Mouse (Mus musculus) embryonic facial prominence, embryonic 14.5 days (tissue): ENCODE measurements around the gene Ccdc181. TPM values are rescaled to one million over a fixed set of nuclear protein-coding genes. Genes with fewer than 3 reads are reported as not detected.

Source experiments
- ATAC-seq: fragments of 200-750 bp; cut with Nextera tagmentation; 2 replicates; pipeline ENCODE4 v1.8.0; 2017; ENCODE audit warnings: low read depth, moderate number of reproducible peaks, moderate TSS enrichment
- DNase-seq: peaks from one replicate; pipeline ENCODE4 v3.0.0-alpha.2; 2015; ENCODE audit warnings: low spot score
- H3K27ac ChIP-seq: fragments of 300-500 bp; sonication (generic); replicated peaks from 2 replicates; pipeline ENCODE4 v1.5.1; 2014; ENCODE audit warnings: low read depth, mild to moderate bottlenecking, low read length, moderate library complexity
- H3K27me3 ChIP-seq: fragments of 300-500 bp; sonication (generic); replicated peaks from 2 replicates; pipeline ENCODE4 v1.6.1; 2014; ENCODE audit warnings: low read length; ENCODE audit not compliant: control insufficient read depth, insufficient read depth
- H3K36me3 ChIP-seq: fragments of 300-500 bp; sonication (generic); 2 replicates; pipeline ENCODE4 v1.6.1; 2014; ENCODE audit warnings: low read length, mixed read lengths; ENCODE audit not compliant: control insufficient read depth, insufficient read depth
- H3K4me1 ChIP-seq: fragments of 300-500 bp; sonication (generic); 2 replicates; pipeline ENCODE4 v1.6.1; 2014; ENCODE audit warnings: antibody characterized with exemption, low read length; ENCODE audit not compliant: control insufficient read depth, insufficient read depth
- H3K4me2 ChIP-seq: fragments of 300-500 bp; sonication (generic); 2 replicates; pipeline ENCODE4 v1.6.1; 2014; ENCODE audit warnings: low read depth, mild to moderate bottlenecking, low read length, moderate library complexity, mixed read lengths
- H3K4me3 ChIP-seq: fragments of 300-500 bp; sonication (generic); 2 replicates; pipeline ENCODE4 v1.5.1; 2014; ENCODE audit warnings: low read depth, mild to moderate bottlenecking, low read length
- H3K9ac ChIP-seq: fragments of 300-500 bp; sonication (generic); 2 replicates; pipeline ENCODE4 v1.6.1; 2014; ENCODE audit warnings: low read depth, mild to moderate bottlenecking, low read length, moderate library complexity, mixed read lengths
- H3K9me3 ChIP-seq: fragments of 300-500 bp; sonication (generic); 2 replicates; pipeline ENCODE4 v1.6.1; 2016; ENCODE audit warnings: low read length; ENCODE audit not compliant: control insufficient read depth
- WGBS: fragments of 180-500 bp; shearing (Covaris S2); extraction: QIAGEN DNeasy Blood & Tissue Kit; methylation state at CpG from one replicate; pipeline ENCODE4 v1.1.7; 2014; 5-methylcytosine and 5-hydroxymethylcytosine counted together
- polyA plus RNA-seq: library from polyadenylated mRNA; unstranded; fragments of >200 nt; fragmentation: Nextera tagmentation; extraction: Ambion mirVana; gene quantifications from 2 replicates; pipeline ENCODE4 v1.2.1, GENCODE M21; 2014

Ccdc181 gene
- polyA plus RNA-seq, 1 experiment from 2014 or later = 9.8 TPM

GRCm38 (mm10) chr1:164248465-164249331 lies 26.7 kb upstream of the Ccdc181 start, which contains the start of gene Slc19a2:
Slc19a2 (plus strand) TSS chr1:164249046.
- H3K4me3 ChIP-seq = peak within 1 kb of the TSS; percentile 75
- DNase-seq (peak; percentile 98), ATAC-seq (peak; percentile 95)
- no peaks in the 10 kb centered on the region for H3K9me3 ChIP-seq
- peak within 1 kb of the TSS; percentile 67 for H3K9ac ChIP-seq
- H3K4me2 ChIP-seq = peak within 1 kb of the TSS; percentile 85
- no peaks in the 10 kb centered on the region for H3K27me3 ChIP-seq
- no peaks in the 10 kb centered on the region for H3K36me3 ChIP-seq
- WGBS = under 1% methylated on average over 29 of the region's 79 CpGs
- peaks cover 16% of the 10 kb centered on the region for H3K4me1 ChIP-seq
- H3K27ac ChIP-seq = peak within 1 kb of the TSS; percentile 39; the same call in 1 of the 2 replicates

- Histone ChIP-seq H3K4me1 (peaks cover 16% of the 10 kb centered on the region), H3K9ac (peak overlapping the region; percentile 67), H3K4me3 (peak overlapping the region; percentile 75), H3K36me3 (no peaks in the 10 kb centered on the region), H3K9me3 (no peaks in the 10 kb centered on the region), H3K27ac (no peak overlapping the region; the same call in 1 of the 2 replicates), H3K4me2 (peak overlapping the region; percentile 85), H3K27me3 (no peaks in the 10 kb centered on the region)
- ATAC-seq (peak; percentile 37; the same call in 1 of the 2 replicates), DNase-seq (peak; percentile 44)
- 0% methylated on average over 21 of the region's 33 CpGs for WGBS
These were observed 26.1 kb upstream of the Ccdc181 start for GRCm38 (mm10) chr1:164249332-164249711.

- 37% methylated on average over 8 of the region's 8 CpGs for WGBS
- Histone ChIP-seq H3K4me2 (peak overlapping the region; percentile 85), H3K4me1 (peaks cover 16% of the 10 kb centered on the region), H3K9ac (peak overlapping the region; percentile 67; the same call in 1 of the 2 replicates), H3K36me3 (no peaks in the 10 kb centered on the region), H3K27me3 (no peaks in the 10 kb centered on the region), H3K9me3 (no peaks in the 10 kb centered on the region), H3K4me3 (peak overlapping the region; percentile 75), H3K27ac (no peak overlapping the region)
- DNase-seq (peak; percentile 31), ATAC-seq (no peak)
These were observed 24.8 kb upstream of the Ccdc181 start for GRCm38 (mm10) chr1:164250391-164251150.

GRCm38 (mm10) chr1:164251438-164251837 lies 23.9 kb upstream of the Ccdc181 start:
- Histone ChIP-seq H3K4me1 (peaks cover 16% of the 10 kb centered on the region), H3K9ac (no peak overlapping the region), H3K36me3 (no peaks in the 10 kb centered on the region), H3K4me2 (no peak overlapping the region), H3K9me3 (no peaks in the 10 kb centered on the region), H3K4me3 (no peak overlapping the region), H3K27me3 (no peaks in the 10 kb centered on the region), H3K27ac (no peak overlapping the region)
- ATAC-seq (no peak), DNase-seq (no peak)
- WGBS = 87% methylated on average over 1 of the region's 1 CpGs

- no peak for DNase-seq
- H3K27ac ChIP-seq = no peak overlapping the region
- H3K4me1 ChIP-seq = peaks cover 16% of the 10 kb centered on the region
- H3K4me2 ChIP-seq = no peak overlapping the region
- H3K36me3 ChIP-seq = peaks cover 8% of the 10 kb centered on the region; the same call in 1 of the 2 replicates
- no peaks in the 10 kb centered on the region for H3K27me3 ChIP-seq
- no peak overlapping the region for H3K4me3 ChIP-seq
- WGBS = 75% methylated on average over 5 of the region's 5 CpGs
- H3K9ac ChIP-seq = no peak overlapping the region
- ATAC-seq = no peak
- H3K9me3 ChIP-seq = no peaks in the 10 kb centered on the region
These were observed 22.8 kb upstream of the Ccdc181 start for GRCm38 (mm10) chr1:164252551-164252950.

GRCm38 (mm10) chr1:164254836-164255235 lies 20.5 kb upstream of the Ccdc181 start:
- Histone ChIP-seq H3K36me3 (peaks cover 8% of the 10 kb centered on the region; the same call in 1 of the 2 replicates), H3K4me2 (no peak overlapping the region), H3K27ac (no peak overlapping the region), H3K9me3 (no peaks in the 10 kb centered on the region), H3K4me1 (peaks cover 10% of the 10 kb centered on the region), H3K27me3 (no peaks in the 10 kb centered on the region), H3K4me3 (no peak overlapping the region), H3K9ac (no peak overlapping the region)
- DNase-seq = no peak
- WGBS = 84% methylated on average over 3 of the region's 3 CpGs
- no peak for ATAC-seq

GRCm38 (mm10) chr1:164260171-164261028 lies 15.0 kb upstream of the Ccdc181 start:
- no peak for DNase-seq
- Histone ChIP-seq H3K9me3 (no peaks in the 10 kb centered on the region), H3K9ac (no peak overlapping the region), H3K27ac (no peak overlapping the region), H3K36me3 (peaks cover 30% of the 10 kb centered on the region), H3K27me3 (no peaks in the 10 kb centered on the region), H3K4me3 (no peak overlapping the region), H3K4me1 (no peaks in the 10 kb centered on the region), H3K4me2 (no peak overlapping the region)
- 70% methylated on average over 16 of the region's 16 CpGs for WGBS
- ATAC-seq = no peak

GRCm38 (mm10) chr1:164261553-164261952 lies 13.8 kb upstream of the Ccdc181 start:
- Histone ChIP-seq H3K4me1 (no peaks in the 10 kb centered on the region), H3K27me3 (no peaks in the 10 kb centered on the region), H3K4me2 (no peak overlapping the region), H3K9me3 (no peaks in the 10 kb centered on the region), H3K9ac (no peak overlapping the region), H3K4me3 (no peak overlapping the region), H3K36me3 (peaks cover 35% of the 10 kb centered on the region), H3K27ac (no peak overlapping the region)
- ATAC-seq (no peak), DNase-seq (peak; percentile 27)
- WGBS = 83% methylated on average over 7 of the region's 7 CpGs
